Mouse (Mus musculus): ENCODE data around the gene Pnkd. TPM values are rescaled to one million over a fixed set of nuclear protein-coding genes. Genes with fewer than 3 reads are reported as not detected.

The Pnkd gene
- polyA plus RNA-seq, 1 experiment: 40.9 TPM

- Histone ChIP-seq H3K4me1 (ENCODE audit: control insufficient read depth, insufficient read depth, low read length) (no peaks in the 10 kb centered on the region), H3K36me3 (ENCODE audit: control insufficient read depth, insufficient read depth, low read length, poor library complexity, severe bottlenecking) (peaks cover 8% of the 10 kb centered on the region; the same call in 1 of the 2 replicates), H3K27ac (ENCODE audit: insufficient read depth, low read length) (peak overlapping the region; percentile 77), H3K9ac (ENCODE audit: low read depth, poor library complexity, severe bottlenecking) (peak overlapping the region; percentile 73), H3K9me3 (replicated peaks; ENCODE audit: control insufficient read depth, insufficient read depth, low read length, poor library complexity, severe bottlenecking) (no peaks in the 10 kb centered on the region), H3K4me3 (ENCODE audit: low read depth, low read length) (peak overlapping the region; percentile 70), H3K27me3 (ENCODE audit: control insufficient read depth, insufficient read depth, low read length, poor library complexity, severe bottlenecking) (no peaks in the 10 kb centered on the region)
- TF ChIP-seq CTCF (IDR thresholded peaks at IDR 0.05; ENCODE audit: low read depth, low read length): peak; percentile 46
- TF ChIP-seq EP300 (IDR thresholded peaks at IDR 0.05; ENCODE audit: insufficient read depth, low read depth, low read length): no peak
Observed at GRCm38 (mm10) chr1:74397919-74398451, 113.3 kb downstream of the Pnkd start.

- TF ChIP-seq CTCF (IDR thresholded peaks at IDR 0.05; ENCODE audit: low read depth, low read length) (no peak), EP300 (IDR thresholded peaks at IDR 0.05; ENCODE audit: insufficient read depth, low read depth, low read length) (no peak), POLR2A (IDR thresholded peaks at IDR 0.05; ENCODE audit: insufficient read depth, low read length) (no peak)
- no peaks in the 10 kb centered on the region for H3K4me1 ChIP-seq (ENCODE audit: control insufficient read depth, insufficient read depth, low read length)
- H3K36me3 ChIP-seq (ENCODE audit: control insufficient read depth, insufficient read depth, low read length, poor library complexity, severe bottlenecking): no peaks in the 10 kb centered on the region
- no peak overlapping the region for H3K9ac ChIP-seq (ENCODE audit: low read depth, poor library complexity, severe bottlenecking)
- no peak overlapping the region for H3K4me3 ChIP-seq (ENCODE audit: low read depth, low read length)
- no peak overlapping the region for H3K27ac ChIP-seq (ENCODE audit: insufficient read depth, low read length)
- H3K27me3 ChIP-seq (ENCODE audit: control insufficient read depth, insufficient read depth, low read length, poor library complexity, severe bottlenecking): no peaks in the 10 kb centered on the region
- no peaks in the 10 kb centered on the region for H3K9me3 ChIP-seq (replicated peaks; ENCODE audit: control insufficient read depth, insufficient read depth, low read length, poor library complexity, severe bottlenecking)
Observed at GRCm38 (mm10) chr1:74400531-74400930, 115.8 kb downstream of the Pnkd start.

GRCm38 (mm10) chr1:74401015-74401702 is 116.4 kb downstream of the Pnkd start:
- TF ChIP-seq CTCF (IDR thresholded peaks at IDR 0.05; ENCODE audit: low read depth, low read length): no peak
- TF ChIP-seq POLR2A (IDR thresholded peaks at IDR 0.05; ENCODE audit: insufficient read depth, low read length): no peak
- TF ChIP-seq EP300 (IDR thresholded peaks at IDR 0.05; ENCODE audit: insufficient read depth, low read depth, low read length): no peak
- no peak overlapping the region for H3K9ac ChIP-seq (ENCODE audit: low read depth, poor library complexity, severe bottlenecking)
- no peak overlapping the region for H3K4me3 ChIP-seq (ENCODE audit: low read depth, low read length)
- no peaks in the 10 kb centered on the region for H3K27me3 ChIP-seq (ENCODE audit: control insufficient read depth, insufficient read depth, low read length, poor library complexity, severe bottlenecking)
- H3K4me1 ChIP-seq (ENCODE audit: control insufficient read depth, insufficient read depth, low read length): no peaks in the 10 kb centered on the region
- no peaks in the 10 kb centered on the region for H3K9me3 ChIP-seq (replicated peaks; ENCODE audit: control insufficient read depth, insufficient read depth, low read length, poor library complexity, severe bottlenecking)
- H3K27ac ChIP-seq (ENCODE audit: insufficient read depth, low read length): no peak overlapping the region
- H3K36me3 ChIP-seq (ENCODE audit: control insufficient read depth, insufficient read depth, low read length, poor library complexity, severe bottlenecking): no peaks in the 10 kb centered on the region

Other genes with a start within 250 kb of the Pnkd start
- gene Tns1, start 160.5 kb upstream of the Pnkd start, polyA plus RNA-seq (2011; ENCODE audit: insufficient read depth, insufficient read length, low read depth, missing spikeins): 6.5 and 9.0 TPM in 2 replicates
- gene Rufy4, start 159.4 kb upstream of the Pnkd start, polyA plus RNA-seq (2011; ENCODE audit: insufficient read depth, insufficient read length, low read depth, missing spikeins): not detected in 2 replicates
- 0.21 and 0.27 TPM in 2 replicates for gene Cxcr2, start 130.9 kb upstream of the Pnkd start, polyA plus RNA-seq (2011; ENCODE audit: insufficient read depth, insufficient read length, low read depth, missing spikeins)
- not detected in 2 replicates for gene Cxcr1, start 90.3 kb upstream of the Pnkd start, polyA plus RNA-seq (2011; ENCODE audit: insufficient read depth, insufficient read length, low read depth, missing spikeins)
- gene Arpc2, start 48.8 kb upstream of the Pnkd start, polyA plus RNA-seq (2011; ENCODE audit: insufficient read depth, insufficient read length, low read depth, missing spikeins): 282 and 284 TPM in 2 replicates
- not detected in 2 replicates for gene Gpbar1, start 6.4 kb upstream of the Pnkd start, polyA plus RNA-seq (2011; ENCODE audit: insufficient read depth, insufficient read length, low read depth, missing spikeins)
- gene Aamp, start 192 bp upstream of the Pnkd start, polyA plus RNA-seq (2011; ENCODE audit: insufficient read depth, insufficient read length, low read depth, missing spikeins): 96.3 and 103 TPM in 2 replicates
- 58.8 and 62.2 TPM in 2 replicates for gene Tmbim1, start 20.7 kb downstream of the Pnkd start, polyA plus RNA-seq (2011; ENCODE audit: insufficient read depth, insufficient read length, low read depth, missing spikeins)
- 0.75 TPM in 1 of 2 replicates, not detected in the other for gene Catip, start 77.2 kb downstream of the Pnkd start, polyA plus RNA-seq (2011; ENCODE audit: insufficient read depth, insufficient read length, low read depth, missing spikeins)
- 0.94 and 1.5 TPM in 2 replicates for gene Slc11a1, start 90.3 kb downstream of the Pnkd start, polyA plus RNA-seq (2011; ENCODE audit: insufficient read depth, insufficient read length, low read depth, missing spikeins)
- gene Ctdsp1, start 106.6 kb downstream of the Pnkd start, polyA plus RNA-seq (2011; ENCODE audit: insufficient read depth, insufficient read length, low read depth, missing spikeins): 28.6 and 33.6 TPM in 2 replicates
- gene Vil1, start 124.4 kb downstream of the Pnkd start, polyA plus RNA-seq (2011; ENCODE audit: insufficient read depth, insufficient read length, low read depth, missing spikeins): 0.61 TPM in 2 replicates
- 93.1 and 99.8 TPM in 2 replicates for gene Cnot9, start 221.1 kb downstream of the Pnkd start, polyA plus RNA-seq (2011; ENCODE audit: insufficient read depth, insufficient read length, low read depth, missing spikeins)

Data from ES-Bruce4 (cell line).